ENCODE assay signal across 17 mouse cellular contexts in the genomic region with DNA sequence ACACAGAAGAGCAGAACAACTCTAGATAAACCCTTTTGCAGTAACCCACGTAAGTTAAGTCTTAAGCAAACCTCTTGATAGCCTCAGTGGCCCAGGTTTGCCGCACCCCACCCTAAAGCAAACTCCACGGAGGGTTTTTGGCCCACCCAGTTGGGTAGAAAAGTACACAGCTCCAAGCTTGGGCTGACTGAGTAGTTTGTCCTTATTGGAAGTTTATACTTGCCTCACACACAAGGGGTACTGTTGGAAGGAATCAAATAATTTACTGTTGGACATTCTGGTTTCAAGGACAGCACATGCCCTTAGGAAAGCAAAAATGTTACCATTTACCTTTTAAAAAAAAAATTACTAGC.
DNase-seq lines count a peak whose midpoint lies in the region; ATAC-seq and TF ChIP-seq lines count a peak whose summit lies in the region.
"Had no signal": no experiment of that assay in that cellular context is flagged by ENCODE, and none has a peak within 500 bp of the region (broad histone marks: within the 10 kb centered on the region; RNA-seq: fewer than 3 reads in every experiment).

No protein-coding gene starts in this region.

- H3K9ac ChIP-seq in heart, adult 2 months (ENCODE audit: low read depth, low read length): no peak overlapping the region
- no peak overlapping the region for H3K9ac ChIP-seq in heart, postnatal 0 days (replicated peaks; ENCODE audit: low read depth, low read length)
- H3K9ac ChIP-seq in lung, embryonic 15.5 days: no peak overlapping the region
- no peak overlapping the region for H3K9ac ChIP-seq in stomach, embryonic 14.5 days (replicated peaks; ENCODE audit: low read depth, low read length)
- H3K9ac ChIP-seq: forebrain, embryonic 15.5 days; liver, embryonic 14.5 days; neural tube, embryonic 12.5 days had no signal

- no peaks in the 10 kb centered on the region for H3K27me3 ChIP-seq in heart, adult 2 months (ENCODE audit: control insufficient read depth, insufficient read depth, low read length)
- H3K27me3 ChIP-seq in heart, postnatal 0 days (ENCODE audit: control insufficient read depth, insufficient read depth, low read length): no peaks in the 10 kb centered on the region
- H3K27me3 ChIP-seq in lung, embryonic 15.5 days: no peaks in the 10 kb centered on the region
- H3K27me3 ChIP-seq in stomach, embryonic 14.5 days (ENCODE audit: control insufficient read depth, insufficient read depth, low read length): no peaks in the 10 kb centered on the region
- H3K27me3 ChIP-seq: forebrain, embryonic 15.5 days; neural tube, embryonic 12.5 days had no signal

- DNase-seq in heart, adult 2 months: no peak
- no peak for DNase-seq in heart, adult 8-10 months (ENCODE audit: low spot score)
- DNase-seq in heart, postnatal 0 days (ENCODE audit: low spot score): no peak
- no peak for DNase-seq in heart, postnatal 4 days
- DNase-seq in lung, adult 18-20 months: no peak
- no peak for DNase-seq in spleen, postnatal 36 days (ENCODE audit: low spot score in 2 of 2)
- DNase-seq: cerebellum, adult 11 months; left cerebral cortex, postnatal 4 days; right cerebral cortex, postnatal 14 days had no signal

- H3K4me1 ChIP-seq in heart, adult 2 months (ENCODE audit: control insufficient read depth, insufficient read depth, low read length): peaks cover 7% of the 10 kb centered on the region
- peaks cover 44% of the 10 kb centered on the region for H3K4me1 ChIP-seq in heart, postnatal 0 days (ENCODE audit: control insufficient read depth, insufficient read depth)
- H3K4me1 ChIP-seq in lung, embryonic 15.5 days: peaks cover 36% of the 10 kb centered on the region
- peaks cover 5% of the 10 kb centered on the region; the same call in 1 of the 2 replicates for H3K4me1 ChIP-seq in stomach, embryonic 14.5 days (ENCODE audit: control insufficient read depth, insufficient read depth, low read length)

- H3K79me2 ChIP-seq in heart, adult 2 months (replicated peaks; ENCODE audit: control insufficient read depth, insufficient read depth, low read length): 0 out of 2 replicates have a peak, but pooled peaks cover 2% of the 10 kb centered on the region

- H3K27ac ChIP-seq in heart, adult 2 months: peak overlapping the region; percentile 83
- peak overlapping the region; percentile 80 for H3K27ac ChIP-seq in heart, postnatal 0 days (ENCODE audit: low read depth)
- peak overlapping the region; percentile 76 for H3K27ac ChIP-seq in lung, embryonic 15.5 days
- peak overlapping the region; percentile 33; the same call in 1 of the 2 replicates for H3K27ac ChIP-seq in stomach, embryonic 14.5 days (ENCODE audit: low read length)
- H3K27ac ChIP-seq: forebrain, embryonic 15.5 days; liver, embryonic 14.5 days; midbrain, embryonic 10.5 days; neural tube, embryonic 12.5 days had no signal

- H3K4me3 ChIP-seq in heart, adult 2 months: no peak overlapping the region
- H3K4me3 ChIP-seq in heart, postnatal 0 days (ENCODE audit: low read depth, low read length): no peak overlapping the region
- no peak overlapping the region for H3K4me3 ChIP-seq in lung, embryonic 15.5 days
- H3K4me3 ChIP-seq in stomach, embryonic 14.5 days (ENCODE audit: low read depth, low read length): no peak overlapping the region
- H3K4me3 ChIP-seq: erythroblast, embryonic 14.5 days; forebrain, embryonic 15.5 days; midbrain, embryonic 10.5 days; neural tube, embryonic 12.5 days had no signal

- H3K36me3 ChIP-seq in heart, adult 2 months (ENCODE audit: control insufficient read depth, insufficient read depth, low read length): peaks cover 10% of the 10 kb centered on the region
- H3K36me3 ChIP-seq in heart, postnatal 0 days (replicated peaks; ENCODE audit: control insufficient read depth, insufficient read depth, low read length): peaks cover 10% of the 10 kb centered on the region; the same call in 1 of the 2 replicates
- peaks cover 4% of the 10 kb centered on the region; the same call in 1 of the 2 replicates for H3K36me3 ChIP-seq in lung, embryonic 15.5 days
- H3K36me3 ChIP-seq in stomach, embryonic 14.5 days (ENCODE audit: control insufficient read depth, insufficient read depth, low read length): no peaks in the 10 kb centered on the region
- H3K36me3 ChIP-seq: forebrain, embryonic 15.5 days had no signal

- intact Hi-C loops in heart, adult 2 months (cut with DNase I): loop anchor here (2.0 to 5.0 kb wide), 2 partner anchors 16 to 37 kb away; no protein-coding TSS in a partner anchor

- no peak for ATAC-seq in heart, postnatal 0 days (ENCODE audit: insufficient read depth, low read depth)
- 0 out of 2 replicates have a peak, but pooled peaks have one; percentile 47 for ATAC-seq in lung, embryonic 15.5 days (ENCODE audit: borderline replicate concordance, extremely low read depth, low FRiP score, low TSS enrichment)
- peak; percentile 46; the same call in 1 of the 2 replicates for ATAC-seq in stomach, embryonic 14.5 days (ENCODE audit: insufficient number of reproducible peaks, insufficient read depth, low FRiP score, low read depth)
- ATAC-seq: forebrain, embryonic 15.5 days; inflammation-experienced regulatory T-cells, adult 6 months had no signal

- no peak for TF ChIP-seq EP300 in heart, adult 2 months (IDR thresholded peaks at IDR 0.05; ENCODE audit: insufficient read depth, low read depth, low read length)
- no peak for TF ChIP-seq EP300 in heart, postnatal 0 days (IDR thresholded peaks at IDR 0.05; ENCODE audit: low read depth)

- 60% methylated on average over 3 of the region's 3 CpGs for WGBS in heart, adult 2 months
- 79% methylated on average over 3 of the region's 3 CpGs for WGBS in heart, postnatal 0 days
- 65% methylated on average over 3 of the region's 3 CpGs for WGBS in lung, embryonic 15.5 days
- 76% methylated on average over 3 of the region's 3 CpGs for WGBS in stomach, embryonic 14.5 days

- H3K9me3 ChIP-seq in heart, postnatal 0 days (replicated peaks; ENCODE audit: control insufficient read depth, low read length): no peaks in the 10 kb centered on the region
- H3K9me3 ChIP-seq in lung, embryonic 15.5 days: no peaks in the 10 kb centered on the region
- no peaks in the 10 kb centered on the region for H3K9me3 ChIP-seq in stomach, embryonic 14.5 days (ENCODE audit: control insufficient read depth, low read depth, low read length)
- H3K9me3 ChIP-seq: forebrain, embryonic 15.5 days; midbrain, embryonic 10.5 days; neural tube, embryonic 12.5 days had no signal

- TF ChIP-seq POLR2A in heart, adult 2 months (IDR thresholded peaks at IDR 0.05; ENCODE audit: insufficient read depth, low read depth, low read length): no peak

- TF ChIP-seq CTCF in heart, adult 2 months (IDR thresholded peaks at IDR 0.05): no peak
- no peak for TF ChIP-seq CTCF in heart, postnatal 0 days (IDR thresholded peaks at IDR 0.05; ENCODE audit: low read depth)

- 0 out of 2 replicates have a peak overlapping the region, but pooled peaks have one; percentile 26 for H3K4me2 ChIP-seq in heart, postnatal 0 days (ENCODE audit: low read depth, low read length)
- no peak overlapping the region for H3K4me2 ChIP-seq in lung, embryonic 15.5 days
- no peak overlapping the region for H3K4me2 ChIP-seq in stomach, embryonic 14.5 days (replicated peaks; ENCODE audit: low read depth, low read length)
- H3K4me2 ChIP-seq: forebrain, embryonic 15.5 days; neural tube, embryonic 12.5 days had no signal

Comparison
In these comparisons a context has a peak if more than half of its experiments do, and no peak if none do; other contexts are left out.
1. H3K27ac ChIP-seq: peak in every context shown above with its lines; median percentile 83 in heart, adult 2 months; 80 in heart, postnatal 0 days; 76 in lung, embryonic 15.5 days; 33 in stomach, embryonic 14.5 days.